Mouse (Mus musculus) lung, postnatal 0 days (tissue): ENCODE results near the gene Fpr2. TPM values are rescaled to one million over a fixed set of nuclear protein-coding genes. Genes with fewer than 3 reads are reported as not detected.

Experiments used
- ATAC-seq: fragments of 200-750 bp; cut with Nextera tagmentation; 2 replicates; pipeline ENCODE4 v1.8.0; 2017; ENCODE audit warnings: moderate library complexity
- DNase-seq: peaks from one replicate; pipeline ENCODE4 v3.0.0-alpha.2; 2016; ENCODE audit warnings: low spot score
- H3K27ac ChIP-seq: fragments of 300-500 bp; sonication (generic); 2 replicates; pipeline ENCODE4 v1.5.1; 2014; ENCODE audit warnings: antibody characterized with exemption, mild to moderate bottlenecking, low read length, mixed read lengths
- H3K27me3 ChIP-seq: fragments of 300-500 bp; sonication (generic); replicated peaks from 2 replicates; pipeline ENCODE4 v1.6.1; 2014; ENCODE audit warnings: low read length, mixed read lengths; ENCODE audit not compliant: insufficient read depth
- H3K36me3 ChIP-seq: fragments of 300-500 bp; sonication (generic); 2 replicates; pipeline ENCODE4 v1.6.1; 2014; ENCODE audit warnings: low read length, mixed read lengths; ENCODE audit not compliant: insufficient read depth
- H3K4me1 ChIP-seq: fragments of 300-500 bp; sonication (generic); 2 replicates; pipeline ENCODE4 v1.6.1; 2014; ENCODE audit warnings: antibody characterized with exemption, low read depth, low read length, mixed read lengths; ENCODE audit not compliant: insufficient read depth
- H3K4me2 ChIP-seq: fragments of 300-500 bp; sonication (generic); replicated peaks from 2 replicates; pipeline ENCODE4 v1.6.1; 2014; ENCODE audit warnings: low read depth, mild to moderate bottlenecking, low read length, moderate library complexity, mixed read lengths
- H3K4me3 ChIP-seq: fragments of 300-500 bp; sonication (generic); 2 replicates; pipeline ENCODE4 v1.5.1; 2014; ENCODE audit warnings: low read depth, low read length
- H3K9ac ChIP-seq: fragments of 300-500 bp; sonication (generic); replicated peaks from 2 replicates; pipeline ENCODE4 v1.6.1; 2014; ENCODE audit warnings: low read depth, mild to moderate bottlenecking
- H3K9me3 ChIP-seq: fragments of 300-500 bp; sonication (generic); 2 replicates; pipeline ENCODE4 v1.6.1; 2016; ENCODE audit warnings: low read length, mixed read lengths
- CTCF ChIP-seq: IDR thresholded peaks from 2 replicates; pipeline ENCODE4 v1.5.1; 2016; ENCODE audit warnings: antibody characterized with exemption, mild to moderate bottlenecking
- EP300 ChIP-seq: IDR thresholded peaks from 2 replicates; pipeline ENCODE4 v1.6.1; 2016; ENCODE audit warnings: antibody characterized with exemption, mild to moderate bottlenecking, control low read depth
- WGBS: fragments of 180-500 bp; shearing (Covaris S2); extraction: QIAGEN DNeasy Blood & Tissue Kit; methylation state at CpG from one replicate; pipeline ENCODE4 v1.1.7; 2014; 5-methylcytosine and 5-hydroxymethylcytosine counted together
- polyA plus RNA-seq: library from polyadenylated mRNA; unstranded; fragments of >200 nt; fragmentation: Nextera tagmentation; extraction: Ambion mirVana; gene quantifications from 2 replicates; pipeline ENCODE4 v1.2.1, GENCODE M21; 2015

The Fpr2 gene
- polyA plus RNA-seq, 1 experiment from 2014 or later = 12.6 TPM

GRCm38 (mm10) chr17:17860110-17860509 is 27.5 kb upstream of the Fpr2 start:
- H3K36me3 ChIP-seq = no peaks in the 10 kb centered on the region
- H3K27me3 ChIP-seq = no peaks in the 10 kb centered on the region
- H3K4me2 ChIP-seq = no peak overlapping the region
- no peak overlapping the region for H3K4me3 ChIP-seq
- no peak for ATAC-seq
- no peak overlapping the region for H3K27ac ChIP-seq
- no peak for TF ChIP-seq EP300
- TF ChIP-seq CTCF = peak; percentile 38
- no peak overlapping the region for H3K9ac ChIP-seq
- H3K4me1 ChIP-seq = no peaks in the 10 kb centered on the region
- H3K9me3 ChIP-seq = no peaks in the 10 kb centered on the region
- WGBS = 83% methylated on average over 3 of the region's 3 CpGs
- DNase-seq = no peak

- Histone ChIP-seq H3K27ac (no peak overlapping the region), H3K27me3 (no peaks in the 10 kb centered on the region), H3K9ac (no peak overlapping the region), H3K9me3 (no peaks in the 10 kb centered on the region), H3K36me3 (no peaks in the 10 kb centered on the region), H3K4me1 (no peaks in the 10 kb centered on the region), H3K4me3 (no peak overlapping the region), H3K4me2 (no peak overlapping the region)
- 32% methylated on average over 1 of the region's 1 CpGs for WGBS
- DNase-seq = peak; percentile 67
- peak; percentile 39 for ATAC-seq
- TF ChIP-seq EP300 (no peak), CTCF (no peak)
Observed at GRCm38 (mm10) chr17:17862360-17862759, 25.3 kb upstream of the Fpr2 start.

GRCm38 (mm10) chr17:17865168-17865567 is 22.5 kb upstream of the Fpr2 start:
- H3K4me3 ChIP-seq = no peak overlapping the region
- DNase-seq = peak; percentile 36
- ATAC-seq = no peak
- H3K9me3 ChIP-seq = no peaks in the 10 kb centered on the region
- 60% methylated on average over 2 of the region's 2 CpGs for WGBS
- H3K9ac ChIP-seq = no peak overlapping the region
- H3K36me3 ChIP-seq = no peaks in the 10 kb centered on the region
- H3K4me1 ChIP-seq = no peaks in the 10 kb centered on the region
- TF ChIP-seq EP300 (no peak), CTCF (no peak)
- H3K4me2 ChIP-seq = no peak overlapping the region
- no peak overlapping the region for H3K27ac ChIP-seq
- no peaks in the 10 kb centered on the region for H3K27me3 ChIP-seq

DNA sequence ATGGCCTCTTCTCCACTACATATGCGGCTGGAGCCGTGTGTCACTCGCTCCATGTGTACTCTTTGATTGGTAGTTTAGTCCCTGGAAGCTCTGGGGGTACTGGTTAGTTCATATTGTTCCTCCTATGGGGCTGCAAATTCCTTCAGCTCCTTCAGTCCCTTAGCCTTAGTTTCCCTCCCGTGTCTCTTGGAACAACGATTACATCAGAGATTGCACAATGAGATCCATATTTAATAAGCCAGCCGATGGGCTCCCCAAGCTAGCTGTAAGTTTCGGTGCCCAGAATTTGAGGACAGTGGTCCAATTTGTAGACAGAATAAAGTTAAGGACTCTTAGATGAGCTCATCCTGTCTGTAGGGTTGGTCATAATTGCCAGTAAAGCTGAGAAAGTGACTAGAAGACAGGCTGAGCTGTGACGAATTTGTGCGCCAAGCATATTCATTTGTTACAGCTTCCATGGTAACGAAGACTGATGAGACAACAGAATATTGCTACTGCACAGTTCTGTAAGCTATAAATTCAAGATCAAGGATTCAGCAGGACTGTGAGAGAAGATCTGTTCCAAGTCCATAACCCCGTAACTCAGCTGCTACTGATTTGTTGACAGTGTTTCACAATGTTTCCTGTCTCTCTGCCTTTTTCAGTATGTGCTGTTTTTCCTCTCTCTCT is 20.7 kb upstream of the Fpr2 start:
- Histone ChIP-seq H3K4me3 (no peak overlapping the region), H3K9me3 (no peaks in the 10 kb centered on the region), H3K27ac (no peak overlapping the region), H3K4me1 (no peaks in the 10 kb centered on the region), H3K27me3 (no peaks in the 10 kb centered on the region), H3K4me2 (no peak overlapping the region), H3K36me3 (no peaks in the 10 kb centered on the region), H3K9ac (no peak overlapping the region)
- TF ChIP-seq EP300 (no peak), CTCF (no peak)
- WGBS = 67% methylated on average over 11 of the region's 11 CpGs
- DNase-seq (peak; percentile 84), ATAC-seq (peak; percentile 89)

DNA sequence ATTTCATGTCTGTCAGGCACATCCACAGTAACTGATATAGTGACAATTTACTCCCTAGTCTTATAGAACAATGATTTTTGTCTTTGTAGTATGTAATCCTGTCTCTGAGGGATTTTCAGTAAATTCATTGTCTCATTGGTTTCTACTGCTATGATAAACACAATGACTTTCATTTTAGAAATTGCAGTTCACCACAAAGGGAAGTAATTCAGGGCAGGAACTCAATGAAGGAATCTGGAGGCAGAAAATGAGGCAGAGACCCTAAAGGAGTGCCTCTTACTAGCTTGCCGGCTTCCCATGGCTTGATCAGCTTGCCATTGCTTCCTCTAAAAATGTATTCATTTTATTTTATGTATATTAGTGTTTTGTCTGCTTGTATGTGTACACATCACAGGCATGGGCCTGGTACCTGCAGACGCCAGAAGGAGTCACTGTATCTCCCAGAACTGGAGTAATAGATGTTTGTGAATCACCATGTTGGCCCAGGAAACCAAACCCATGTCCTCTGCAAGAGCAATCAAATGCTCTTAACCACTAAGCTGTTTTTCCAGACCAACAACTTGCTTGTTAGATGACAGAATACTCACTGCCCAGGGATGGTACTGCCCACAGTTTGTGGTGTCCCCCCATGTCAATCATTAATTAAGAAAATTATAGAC is 16.6 kb upstream of the Fpr2 start:
- no peak for TF ChIP-seq EP300
- no peak for TF ChIP-seq CTCF
- H3K4me3 ChIP-seq = no peak overlapping the region
- no peak overlapping the region for H3K4me2 ChIP-seq
- no peak for DNase-seq
- WGBS = 70% methylated on average over 2 of the region's 2 CpGs
- no peak overlapping the region for H3K27ac ChIP-seq
- no peaks in the 10 kb centered on the region for H3K9me3 ChIP-seq
- H3K27me3 ChIP-seq = no peaks in the 10 kb centered on the region
- ATAC-seq = no peak
- no peak overlapping the region for H3K9ac ChIP-seq
- H3K36me3 ChIP-seq = no peaks in the 10 kb centered on the region
- no peaks in the 10 kb centered on the region for H3K4me1 ChIP-seq

- ATAC-seq (no peak; the same call in 1 of the 2 replicates), DNase-seq (peak; percentile 32)
- H3K9ac ChIP-seq = no peak overlapping the region
- WGBS = 68% methylated on average over 2 of the region's 2 CpGs
- no peak overlapping the region for H3K27ac ChIP-seq
- TF ChIP-seq CTCF (no peak), EP300 (0 out of 2 replicates have a peak, but pooled peaks have one; percentile 43)
- no peaks in the 10 kb centered on the region for H3K36me3 ChIP-seq
- H3K4me2 ChIP-seq = no peak overlapping the region
- H3K27me3 ChIP-seq = no peaks in the 10 kb centered on the region
- no peak overlapping the region for H3K4me3 ChIP-seq
- no peaks in the 10 kb centered on the region for H3K4me1 ChIP-seq
- no peaks in the 10 kb centered on the region for H3K9me3 ChIP-seq
Observed at GRCm38 (mm10) chr17:17871697-17872096, 15.9 kb upstream of the Fpr2 start.
